Mouse (Mus musculus) layer of hippocampus, adult 2 months (tissue): ENCODE results near the gene Atp6v0a2. TPM values are rescaled to one million over a fixed set of nuclear protein-coding genes. Genes with fewer than 3 reads are reported as not detected.
"Not testable (repeated sequence)": the region's sequence is repeated elsewhere in the genome, so short reads cannot be mapped to it uniquely, and the experiment has no call there.

Experiments used
- DNase-seq, 2 experiments: peaks; one replicate each; pipeline ENCODE4 v3.0.0; 2022; ENCODE audit warnings: low spot score in 2 of 2
- H3K27ac ChIP-seq: fragments of 200-600 bp; 2 replicates; pipeline ENCODE4 v1.8.1; 2022
- H3K4me3 ChIP-seq: fragments of 200-600 bp; 2 replicates; pipeline ENCODE4 v1.8.1; 2022; ENCODE audit warnings: mild to moderate bottlenecking
- CTCF ChIP-seq: fragments of 200-600 bp; conservative IDR thresholded peaks from 2 replicates; pipeline ENCODE4 v1.8.1; 2022; ENCODE audit warnings: antibody characterized with exemption, mild to moderate bottlenecking, moderate library complexity
- long read RNA-seq, 2 experiments: library from polyadenylated mRNA; stranded (forward); transcript quantifications; one replicate each; pipeline ENCODE4 v2.0.0; 2021; ENCODE audit warnings: borderline mapping rate in 2 of 2
- total RNA-seq, 2 experiments: library from RNA; stranded (reverse); gene quantifications; 2 replicates each; pipeline ENCODE4 v1.2.3; 2021

Gene Atp6v0a2
- total RNA-seq, result 10 to 100 TPM; 54.3 to 63.9 TPM
- long read RNA-seq, experiment 1, full-length matches to known transcripts, result 43 of 67 reads
- long read RNA-seq, experiment 1, partial matches to known transcripts, result 7 of 67 reads
- long read RNA-seq, experiment 1, other reads (novel, unspliced or antisense), result 17 of 67 reads
- long read RNA-seq, experiment 2, full-length matches to known transcripts, result 66 of 87 reads
- long read RNA-seq, experiment 2, partial matches to known transcripts, result 1 of 87 reads
- long read RNA-seq, experiment 2, other reads (novel, unspliced or antisense), result 20 of 87 reads

- peak within 1 kb of the TSS; percentile 85 for H3K27ac ChIP-seq
- no peak for TF ChIP-seq CTCF
- peak; percentile 92 to 96 for DNase-seq
- H3K4me3 ChIP-seq, result peak within 1 kb of the TSS; percentile 98
Observed at GRCm38 (mm10) chr5:124628448-124629363, at the start of gene Atp6v0a2. Gene Atp6v0a2 (plus strand): TSS chr5:124628576.

GRCm38 (mm10) chr5:124578633-124579317 is 49.6 kb upstream of the Atp6v0a2 start, which contains the start of the genes Eif2b1 and Gtf2h3:
Gene Eif2b1 (minus strand): TSS chr5:124579131.
Gene Gtf2h3 (plus strand): TSS chr5:124579140.
- H3K4me3 ChIP-seq, result peak within 1 kb of the TSS; percentile 83
- TF ChIP-seq CTCF, result no peak
- H3K27ac ChIP-seq, result peak within 1 kb of the TSS; percentile 90
- peak; percentile 93 to 96 for DNase-seq

- H3K4me3 ChIP-seq, result no peak overlapping the region
- no peak for TF ChIP-seq CTCF
- no peak overlapping the region for H3K27ac ChIP-seq
- DNase-seq, result no peak
Observed at GRCm38 (mm10) chr5:124582515-124582914, 45.9 kb upstream of the Atp6v0a2 start.

- Histone ChIP-seq H3K4me3 (no peak overlapping the region), H3K27ac (no peak overlapping the region)
- no peak for DNase-seq
- no peak for TF ChIP-seq CTCF
Observed at GRCm38 (mm10) chr5:124592768-124593167, 35.6 kb upstream of the Atp6v0a2 start.

- Histone ChIP-seq H3K4me3 (peak overlapping the region; percentile 98), H3K27ac (peak overlapping the region; percentile 86)
- peak; percentile 91 to 97 for DNase-seq
- TF ChIP-seq CTCF, result no peak
Observed at GRCm38 (mm10) chr5:124598224-124599174, 29.9 kb upstream of the Atp6v0a2 start.

- not testable (repeated sequence) for DNase-seq, H3K27ac ChIP-seq
- H3K4me3 ChIP-seq, result peak overlapping the region; percentile 98
Observed at GRCm38 (mm10) chr5:124599726-124600125, 28.6 kb upstream of the Atp6v0a2 start.

- peak in 1 of 2 experiments; percentile 64 for DNase-seq
- TF ChIP-seq CTCF, result peak; percentile 73
- H3K4me3 ChIP-seq, result no peak overlapping the region
- H3K27ac ChIP-seq, result no peak overlapping the region
Observed at GRCm38 (mm10) chr5:124602349-124602748, 26.0 kb upstream of the Atp6v0a2 start.

- TF ChIP-seq CTCF, result no peak
- Histone ChIP-seq H3K4me3 (no peak overlapping the region), H3K27ac (no peak overlapping the region)
- DNase-seq, result no peak
Observed at GRCm38 (mm10) chr5:124604296-124604695, 24.1 kb upstream of the Atp6v0a2 start.

GRCm38 (mm10) chr5:124605041-124605622 is 23.2 kb upstream of the Atp6v0a2 start:
- DNase-seq, result no peak
- Histone ChIP-seq H3K27ac (no peak overlapping the region), H3K4me3 (no peak overlapping the region)
- TF ChIP-seq CTCF, result no peak

- no peak overlapping the region for H3K4me3 ChIP-seq
- H3K27ac ChIP-seq, result no peak overlapping the region
- DNase-seq, result no peak
- TF ChIP-seq CTCF, result peak; percentile 49
Observed at GRCm38 (mm10) chr5:124610965-124611364, 17.4 kb upstream of the Atp6v0a2 start.

GRCm38 (mm10) chr5:124614709-124615108 is 13.7 kb upstream of the Atp6v0a2 start:
- Histone ChIP-seq H3K4me3 (no peak overlapping the region), H3K27ac (0 out of 2 replicates have a peak overlapping the region, but pooled peaks have one; percentile 7)
- DNase-seq, result no peak
- TF ChIP-seq CTCF, result no peak

GRCm38 (mm10) chr5:124618711-124619110 is 9.7 kb upstream of the Atp6v0a2 start:
- TF ChIP-seq CTCF, result no peak

More at GRCm38 (mm10) chr5:124618711-124619110, 9.7 kb upstream of the Atp6v0a2 start:
- Histone ChIP-seq H3K27ac (no peak overlapping the region), H3K4me3 (no peak overlapping the region)
- no peak for DNase-seq
